Mouse (Mus musculus): ENCODE measurements at regions not wholly inside any gene's neighbourhood (a gene's known extent, or its start where the extent isn't known, plus 50 kb on each side); places are given as distances from the start of the nearest gene placed in this dataset.

DNA sequence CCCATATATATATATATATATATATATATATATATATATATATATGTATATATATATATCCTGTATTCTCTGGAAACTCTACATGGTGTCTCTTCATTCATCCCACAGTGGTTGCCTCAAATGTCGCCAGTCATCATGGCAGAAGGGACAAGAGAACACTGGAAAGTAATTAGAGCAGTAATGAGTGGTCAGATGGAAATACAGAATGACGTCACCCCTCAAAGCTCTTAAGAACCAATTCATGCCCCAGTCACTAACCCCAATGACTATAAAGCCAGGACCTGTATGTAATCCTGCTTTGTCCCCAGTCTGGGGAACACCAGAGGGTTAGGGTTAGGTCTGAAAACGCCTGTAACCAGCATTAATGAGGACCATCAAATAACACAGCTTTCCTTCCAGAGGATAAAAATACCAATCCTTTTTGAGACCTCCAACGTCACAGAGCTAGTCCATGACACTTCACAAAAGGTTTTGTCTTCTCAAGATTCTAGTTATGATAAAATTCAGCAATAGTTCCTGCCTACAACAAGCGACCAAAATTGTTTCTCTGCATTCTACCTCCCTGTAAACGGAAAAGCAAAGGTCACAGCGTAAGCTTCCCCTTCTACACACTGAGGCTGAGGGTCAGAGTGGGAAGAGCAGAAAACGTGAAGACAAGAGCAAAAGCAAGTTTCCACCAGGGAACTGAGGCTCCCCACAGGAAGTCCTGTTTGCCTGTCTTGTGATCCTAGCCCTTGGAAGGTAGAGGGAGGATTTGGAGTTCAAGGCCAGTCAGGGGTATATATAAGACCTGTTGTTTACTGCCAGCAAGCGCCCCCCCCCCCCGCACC lies 99.5 kb downstream of the Tmco5 start:
- TF ChIP-seq POLR2A (IDR thresholded peaks at IDR 0.05; ENCODE audit: control insufficient read depth, low read depth, low read length) (no peak), CTCF (IDR thresholded peaks at IDR 0.05; ENCODE audit: control insufficient read depth, insufficient read depth, insufficient replicate concordance, low read depth, low read length) (no peak)
